Mouse (Mus musculus) thymus, adult 2 months (tissue): ENCODE data around the gene Yjefn3. TPM values are rescaled to one million over a fixed set of nuclear protein-coding genes. Genes with fewer than 3 reads are reported as not detected.

ENCODE experiments used
- DNase-seq: peaks from one replicate; pipeline ENCODE4 v3.0.0; 2021
- H3K27ac ChIP-seq: fragments of 200-500 bp; 2 replicates; pipeline ENCODE4 v1.5.1; 2012; ENCODE audit warnings: low read length, control low read depth; ENCODE audit not compliant: control insufficient read depth, insufficient read depth
- H3K27me3 ChIP-seq: fragments of 200-500 bp; 2 replicates; pipeline ENCODE4 v1.6.1; 2012; ENCODE audit warnings: mild to moderate bottlenecking, low read length, moderate library complexity, mixed read lengths; ENCODE audit not compliant: control insufficient read depth, insufficient read depth
- H3K36me3 ChIP-seq: fragments of 200-500 bp; 2 replicates; pipeline ENCODE4 v1.6.1; 2012; ENCODE audit warnings: mild to moderate bottlenecking, low read length, moderate library complexity; ENCODE audit not compliant: control insufficient read depth, insufficient read depth
- H3K4me1 ChIP-seq: fragments of 200-500 bp; replicated peaks from 2 replicates; pipeline ENCODE4 v1.6.1; 2012; ENCODE audit warnings: low read length; ENCODE audit not compliant: control insufficient read depth, insufficient read depth
- H3K4me3 ChIP-seq: fragments of 200-500 bp; 2 replicates; pipeline ENCODE4 v1.5.1; 2012; ENCODE audit warnings: mild to moderate bottlenecking, low read length, control low read depth, moderate library complexity; ENCODE audit not compliant: control insufficient read depth, insufficient read depth
- CTCF ChIP-seq: fragments of 200-500 bp; IDR thresholded peaks from 2 replicates; pipeline ENCODE4 v1.5.1; 2012; ENCODE audit warnings: mild to moderate bottlenecking, control low read depth, low read length, moderate library complexity, borderline replicate concordance; ENCODE audit not compliant: control insufficient read depth, poor library complexity, insufficient read depth; ENCODE audit errors: extremely low read depth
- POLR2A ChIP-seq: fragments of 200-500 bp; IDR thresholded peaks from 2 replicates; pipeline ENCODE4 v1.6.1; 2012; ENCODE audit warnings: mild to moderate bottlenecking, low read length, control low read depth, moderate library complexity; ENCODE audit not compliant: control insufficient read depth, poor library complexity, insufficient read depth; ENCODE audit errors: extremely low read depth
- WGBS: fragments of 180-500 bp; shearing (Covaris S2); methylation state at CpG from one replicate; pipeline ENCODE4 v1.1.7; 2018; 5-methylcytosine and 5-hydroxymethylcytosine counted together
- polyA plus RNA-seq: library from polyadenylated mRNA; depleted of rRNA; stranded (reverse); fragments of >200 nt; gene quantifications from 2 replicates; pipeline ENCODE4 v1.2.3, GENCODE M21; 2012; rRNA removed

Yjefn3 gene
- polyA plus RNA-seq, 1 experiment: 11.7 TPM

DNA sequence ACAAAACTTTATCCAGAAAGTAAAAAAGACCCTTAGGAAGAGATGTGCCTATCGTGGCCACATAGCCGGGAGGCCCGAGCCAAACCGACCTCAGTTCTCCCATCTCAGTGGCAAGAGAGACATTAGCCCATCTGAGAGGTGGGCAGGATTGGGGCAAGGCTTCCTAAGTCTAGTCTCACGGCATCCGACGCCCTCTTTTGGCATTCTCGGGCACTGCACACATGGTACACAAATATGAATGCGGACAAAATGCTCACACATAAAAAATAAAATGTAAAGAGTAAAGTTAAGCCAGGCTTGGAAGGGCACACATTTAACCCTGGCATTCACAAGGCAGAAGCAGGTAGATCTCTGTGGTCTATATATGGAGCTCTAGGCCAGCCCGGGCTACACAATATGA is 48.6 kb downstream of the Yjefn3 start:
- Histone ChIP-seq H3K27me3 (no peaks in the 10 kb centered on the region), H3K36me3 (no peaks in the 10 kb centered on the region), H3K4me1 (no peaks in the 10 kb centered on the region), H3K4me3 (no peak overlapping the region), H3K27ac (no peak overlapping the region)
- no peak for DNase-seq
- WGBS: 98% methylated on average over 10 of the region's 10 CpGs
- TF ChIP-seq POLR2A (no peak), CTCF (no peak)

DNA sequence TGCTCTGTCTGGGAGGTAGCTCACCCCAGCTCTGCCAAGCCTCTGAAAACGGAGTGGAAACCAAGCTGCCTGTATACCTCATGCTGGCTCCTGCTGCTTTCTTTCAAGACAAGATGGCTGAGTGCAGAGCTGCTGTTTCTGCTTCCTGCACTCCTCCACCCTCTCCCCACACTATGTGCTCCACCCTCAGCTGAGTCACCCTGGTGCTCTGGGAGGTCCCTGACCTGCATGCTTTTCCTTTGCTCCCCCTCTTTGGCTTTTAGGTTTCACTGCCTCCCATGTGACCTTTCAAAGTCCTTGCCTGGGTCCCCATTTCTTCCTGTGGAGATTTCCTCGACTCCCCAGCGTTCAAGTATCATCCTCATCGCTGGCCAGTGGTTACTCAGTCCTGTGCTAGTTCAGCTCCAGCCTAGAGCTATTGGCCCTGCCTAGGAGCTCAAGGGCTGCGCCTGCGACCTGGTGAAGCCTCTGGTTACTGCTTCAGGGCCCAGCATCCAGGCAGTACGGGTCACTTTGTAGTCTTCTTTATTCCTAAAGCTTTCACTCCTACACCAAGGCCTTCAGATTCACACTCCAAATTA is 51.5 kb downstream of the Yjefn3 start:
- DNase-seq: no peak
- no peaks in the 10 kb centered on the region for H3K36me3 ChIP-seq
- no peaks in the 10 kb centered on the region for H3K4me1 ChIP-seq
- WGBS: 89% methylated on average over 7 of the region's 7 CpGs
- no peaks in the 10 kb centered on the region for H3K27me3 ChIP-seq
- H3K27ac ChIP-seq: no peak overlapping the region
- no peak for TF ChIP-seq POLR2A
- no peak for TF ChIP-seq CTCF
- no peak overlapping the region for H3K4me3 ChIP-seq

- Histone ChIP-seq H3K27ac (no peak overlapping the region), H3K4me3 (no peak overlapping the region), H3K27me3 (no peaks in the 10 kb centered on the region), H3K36me3 (no peaks in the 10 kb centered on the region), H3K4me1 (no peaks in the 10 kb centered on the region)
- DNase-seq: no peak
- TF ChIP-seq CTCF (no peak), POLR2A (no peak)
- WGBS: 72% methylated on average over 3 of the region's 3 CpGs
These were observed 52.6 kb downstream of the Yjefn3 start for GRCm38 (mm10) chr8:69849899-69850298.

DNA sequence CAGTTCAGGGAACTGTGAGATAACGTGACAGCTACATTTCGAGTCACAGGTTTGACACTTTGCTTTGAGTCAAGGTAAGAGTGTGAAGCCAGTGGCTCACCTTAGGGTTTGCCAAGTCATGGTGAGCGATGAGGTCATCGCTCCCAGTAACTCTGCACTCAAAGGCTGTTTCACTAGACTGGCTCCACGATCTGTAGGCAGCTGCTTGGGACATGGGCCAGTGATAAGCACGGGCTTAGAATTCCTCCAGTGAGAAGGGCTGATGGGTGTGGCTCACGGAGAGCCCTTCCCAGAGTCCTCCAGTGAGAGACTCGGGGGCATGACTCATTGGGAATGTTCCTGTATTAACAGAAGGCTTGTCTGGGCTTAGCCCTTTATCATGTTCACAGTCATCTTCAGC is 53.6 kb downstream of the Yjefn3 start:
- 95% methylated on average over 8 of the region's 8 CpGs for WGBS
- no peak for DNase-seq

DNA sequence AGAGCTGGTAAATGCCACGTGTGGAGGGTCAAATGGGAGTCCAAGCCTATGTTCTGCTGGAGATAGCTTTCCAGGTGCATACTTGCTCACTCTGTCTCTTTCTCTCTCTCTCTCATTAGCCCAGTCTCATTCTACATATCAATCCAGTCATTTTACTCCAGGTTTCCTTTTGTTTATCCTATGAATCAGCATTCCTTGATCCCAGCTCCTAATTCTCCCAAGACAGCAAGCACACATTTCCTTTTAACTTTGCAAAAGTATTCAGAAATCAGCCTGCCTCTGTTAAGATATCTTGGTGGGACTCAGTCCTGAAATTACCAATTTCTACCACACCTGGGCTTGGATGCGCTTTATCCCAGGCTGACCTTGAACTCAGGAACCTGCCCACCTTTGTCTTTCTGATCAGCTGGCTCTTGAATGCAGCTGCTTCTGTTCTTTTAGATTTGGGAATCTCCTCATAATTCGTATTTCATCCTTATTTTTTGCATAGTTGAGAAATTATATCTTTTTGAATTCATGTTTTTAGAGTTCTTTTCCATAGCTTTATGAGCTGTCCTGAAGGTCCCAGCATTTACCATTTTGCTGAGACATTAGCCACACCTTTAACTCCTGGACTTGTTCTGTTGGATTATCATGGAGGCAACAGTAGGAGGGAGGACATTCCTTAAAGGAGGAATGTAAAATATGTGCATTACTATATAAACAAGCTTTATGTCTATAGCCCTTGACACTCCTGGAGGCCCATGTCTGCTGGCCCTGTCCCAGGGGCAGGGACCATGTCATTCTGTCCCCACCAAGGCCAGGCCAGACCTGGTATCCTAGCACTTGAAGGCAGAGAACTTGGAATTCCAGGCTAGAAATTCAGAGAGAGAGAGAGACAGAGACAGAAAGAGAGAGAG is 55.1 kb downstream of the Yjefn3 start:
- no peak for DNase-seq
- no peaks in the 10 kb centered on the region for H3K4me1 ChIP-seq
- WGBS: 91% methylated on average over 3 of the region's 3 CpGs
- TF ChIP-seq POLR2A (no peak), CTCF (no peak)
- no peak overlapping the region for H3K4me3 ChIP-seq
- no peak overlapping the region for H3K27ac ChIP-seq
- H3K27me3 ChIP-seq: no peaks in the 10 kb centered on the region
- H3K36me3 ChIP-seq: no peaks in the 10 kb centered on the region

More for the DNA sequence above, 53.6 kb downstream of the Yjefn3 start:
- H3K27me3 ChIP-seq: no peaks in the 10 kb centered on the region
- H3K36me3 ChIP-seq: no peaks in the 10 kb centered on the region
- no peak overlapping the region for H3K27ac ChIP-seq
- TF ChIP-seq POLR2A (no peak), CTCF (no peak)
- no peak overlapping the region for H3K4me3 ChIP-seq
- no peaks in the 10 kb centered on the region for H3K4me1 ChIP-seq

Other genes with a start within 250 kb of the Yjefn3 start
- 0.26 and 0.27 TPM in 2 replicates for gene Zfp964, start 248.2 kb downstream of the Yjefn3 start, polyA plus RNA-seq
- gene Zfp869, start 192.0 kb downstream of the Yjefn3 start, polyA plus RNA-seq: 3.8 and 4.1 TPM in 2 replicates
- gene Zfp963, start 152.7 kb downstream of the Yjefn3 start, polyA plus RNA-seq: 2.1 and 3.3 TPM in 2 replicates
- 1.3 TPM in 1 of 2 replicates, not detected in the other for gene Gm20422, start 127.8 kb downstream of the Yjefn3 start, polyA plus RNA-seq
- gene Atp13a1, start 111.5 kb downstream of the Yjefn3 start, polyA plus RNA-seq: 213 and 231 TPM in 2 replicates
- 24.4 and 25.6 TPM in 2 replicates for gene Zfp866, start 111.5 kb downstream of the Yjefn3 start, polyA plus RNA-seq
- 169 and 195 TPM in 2 replicates for gene Gmip, start 94.0 kb downstream of the Yjefn3 start, polyA plus RNA-seq
- gene Lpar2, start 80.3 kb downstream of the Yjefn3 start, polyA plus RNA-seq: 10.3 and 12.0 TPM in 2 replicates
- 29.0 and 34.2 TPM in 2 replicates for gene Pbx4, start 70.2 kb downstream of the Yjefn3 start, polyA plus RNA-seq
- gene Cilp2, start 15.0 kb downstream of the Yjefn3 start, polyA plus RNA-seq: 0.75 and 2.2 TPM in 2 replicates
- 1.3 and 1.8 TPM in 2 replicates for gene Tssk6, start 528 bp downstream of the Yjefn3 start, polyA plus RNA-seq
- gene Ndufa13, start 154 bp downstream of the Yjefn3 start, polyA plus RNA-seq: 120 and 150 TPM in 2 replicates
- 84.5 and 116 TPM in 2 replicates for gene Gatad2a, start 93.7 kb upstream of the Yjefn3 start, polyA plus RNA-seq
- 186 and 190 TPM in 2 replicates for gene Mau2, start 140.0 kb upstream of the Yjefn3 start, polyA plus RNA-seq
- 17.8 and 18.1 TPM in 2 replicates for gene Sugp1, start 140.1 kb upstream of the Yjefn3 start, polyA plus RNA-seq
- gene Tm6sf2, start 170.2 kb upstream of the Yjefn3 start, polyA plus RNA-seq: 5.1 and 5.9 TPM in 2 replicates
- gene Hapln4, start 180.7 kb upstream of the Yjefn3 start, polyA plus RNA-seq: 0.11 and 0.15 TPM in 2 replicates
- gene Ncan, start 218.2 kb upstream of the Yjefn3 start, polyA plus RNA-seq: 0.05 and 0.08 TPM in 2 replicates
- 20.7 and 26.9 TPM in 2 replicates for gene Nr2c2ap, start 228.6 kb upstream of the Yjefn3 start, polyA plus RNA-seq
- gene Rfxank, start 236.4 kb upstream of the Yjefn3 start, polyA plus RNA-seq: 49.7 and 58.2 TPM in 2 replicates
- 174 and 178 TPM in 2 replicates for gene Borcs8, start 236.8 kb upstream of the Yjefn3 start, polyA plus RNA-seq
- 3.5 and 3.6 TPM in 2 replicates for gene Mef2b, start 237.0 kb upstream of the Yjefn3 start, polyA plus RNA-seq